Mouse (Mus musculus): ENCODE measurements around the gene Cnnm4. TPM values are rescaled to one million over a fixed set of nuclear protein-coding genes. Genes with fewer than 3 reads are reported as not detected.
A peak's percentile ranks its signal among the peaks of the same experiment; 100 is the strongest.
"Not testable (repeated sequence)": the region's sequence is repeated elsewhere in the genome, so short reads cannot be mapped to it uniquely, and the experiment has no call there.

Cnnm4 gene
- total RNA-seq, 4 experiments from 2014 or later, result 4.9 to 7.7 (median 5.1) TPM

DNA sequence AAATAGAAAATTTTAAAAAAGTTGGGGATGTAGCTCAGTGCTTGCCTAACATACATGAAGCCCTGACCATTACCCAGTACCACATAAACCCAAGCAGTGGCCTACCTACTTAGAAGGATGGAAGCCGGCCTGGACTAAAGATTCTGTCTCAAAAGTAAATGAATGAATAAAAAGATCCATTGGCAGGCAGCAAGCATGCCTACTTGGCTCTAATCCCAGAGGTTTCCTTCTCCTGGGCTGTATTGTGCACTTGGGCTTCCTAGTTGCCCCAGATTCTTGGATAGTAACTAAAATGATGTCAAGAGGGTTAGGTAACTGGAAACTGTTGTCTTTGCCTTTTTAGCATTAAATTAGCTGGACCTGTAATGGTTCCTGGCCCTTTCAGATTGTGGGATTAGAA lies 41.9 kb downstream of the Cnnm4 start:
- no peak for DNase-seq (ENCODE audit: low spot score in 2 of 2)

DNA sequence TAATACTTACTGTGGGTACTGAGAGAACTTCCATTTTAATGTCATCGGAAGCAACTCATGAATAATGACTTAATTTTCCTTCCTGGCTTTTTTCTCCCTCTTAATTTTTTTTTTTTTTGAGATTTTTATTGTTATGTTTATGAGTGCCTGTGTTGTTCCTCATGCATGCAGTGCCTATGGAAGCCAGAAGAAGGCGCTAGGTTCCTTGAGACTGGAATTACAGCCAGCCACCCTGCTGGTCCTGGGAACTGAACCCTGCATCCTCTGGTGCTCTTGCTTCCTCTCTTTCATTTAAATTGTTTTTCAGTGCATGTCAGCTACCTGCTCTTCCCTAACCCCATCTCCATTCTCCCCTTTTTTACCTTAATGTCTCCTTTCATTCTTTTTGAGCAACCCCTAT lies 42.3 kb downstream of the Cnnm4 start:
- DNase-seq (ENCODE audit: low spot score in 2 of 2), result no peak

DNA sequence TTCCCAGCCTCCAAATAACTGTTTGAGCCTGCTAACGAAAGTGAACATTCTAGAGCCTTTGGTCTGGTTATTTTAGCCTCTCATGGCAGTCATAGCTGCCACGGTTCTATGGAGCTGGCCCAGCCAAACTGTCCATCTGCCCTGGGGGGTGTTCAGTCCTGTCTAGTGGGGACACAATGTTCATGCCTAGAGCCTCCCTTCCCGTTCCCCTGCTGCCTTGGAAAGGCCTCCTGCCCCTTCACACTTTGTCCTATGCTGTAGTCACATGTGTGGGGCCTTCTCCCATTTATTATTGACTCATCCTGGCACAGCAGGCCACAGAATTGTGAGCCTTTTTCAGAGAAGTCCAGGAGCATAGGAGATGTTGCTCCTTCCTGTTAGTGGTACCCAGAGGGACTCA lies 46.8 kb downstream of the Cnnm4 start:
- DNase-seq (ENCODE audit: low spot score in 2 of 2), result no peak

DNA sequence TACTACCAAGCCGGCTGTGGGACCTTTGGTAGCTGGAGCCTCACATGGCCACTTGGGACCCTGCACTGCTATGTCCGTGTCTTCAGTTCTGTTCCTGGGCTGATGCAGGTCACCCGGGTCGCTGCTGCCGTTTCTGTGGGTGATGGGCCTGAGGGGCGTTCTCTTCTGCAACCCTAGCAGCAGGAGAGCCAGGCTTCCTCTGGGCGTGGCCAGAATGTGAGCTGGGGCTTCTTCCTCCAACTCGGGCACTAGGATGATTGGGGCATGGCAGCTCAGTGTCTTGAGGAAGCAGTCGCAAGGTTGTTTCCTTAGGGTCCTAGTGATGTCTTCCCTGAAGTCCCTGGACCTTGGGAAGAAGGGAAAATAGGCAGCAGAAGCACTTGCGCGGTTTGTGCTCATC lies 48.2 kb downstream of the Cnnm4 start:
- no peak for DNase-seq (ENCODE audit: low spot score in 2 of 2)

DNA sequence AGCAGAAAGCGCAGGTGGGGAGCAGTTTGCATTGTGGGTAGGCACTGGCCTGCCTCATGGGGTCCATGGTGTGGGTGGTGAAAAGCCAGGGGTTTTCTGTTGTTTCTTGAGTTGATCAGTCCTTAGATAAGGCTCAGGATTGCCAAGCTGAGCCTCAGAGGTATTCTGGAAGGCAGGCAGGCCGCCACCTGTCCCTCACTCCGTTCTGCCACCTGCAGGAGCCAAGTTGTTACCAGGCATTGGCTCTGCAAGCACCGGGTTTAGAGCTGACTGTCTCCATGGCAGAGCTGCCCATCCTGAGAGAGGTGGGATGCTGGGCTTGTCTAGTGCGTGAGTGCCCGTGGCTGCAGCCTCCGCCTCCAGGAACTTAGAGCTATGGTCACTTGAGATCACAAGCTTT lies 50.8 kb downstream of the Cnnm4 start:
- DNase-seq (ENCODE audit: low spot score in 2 of 2), result no peak

DNA sequence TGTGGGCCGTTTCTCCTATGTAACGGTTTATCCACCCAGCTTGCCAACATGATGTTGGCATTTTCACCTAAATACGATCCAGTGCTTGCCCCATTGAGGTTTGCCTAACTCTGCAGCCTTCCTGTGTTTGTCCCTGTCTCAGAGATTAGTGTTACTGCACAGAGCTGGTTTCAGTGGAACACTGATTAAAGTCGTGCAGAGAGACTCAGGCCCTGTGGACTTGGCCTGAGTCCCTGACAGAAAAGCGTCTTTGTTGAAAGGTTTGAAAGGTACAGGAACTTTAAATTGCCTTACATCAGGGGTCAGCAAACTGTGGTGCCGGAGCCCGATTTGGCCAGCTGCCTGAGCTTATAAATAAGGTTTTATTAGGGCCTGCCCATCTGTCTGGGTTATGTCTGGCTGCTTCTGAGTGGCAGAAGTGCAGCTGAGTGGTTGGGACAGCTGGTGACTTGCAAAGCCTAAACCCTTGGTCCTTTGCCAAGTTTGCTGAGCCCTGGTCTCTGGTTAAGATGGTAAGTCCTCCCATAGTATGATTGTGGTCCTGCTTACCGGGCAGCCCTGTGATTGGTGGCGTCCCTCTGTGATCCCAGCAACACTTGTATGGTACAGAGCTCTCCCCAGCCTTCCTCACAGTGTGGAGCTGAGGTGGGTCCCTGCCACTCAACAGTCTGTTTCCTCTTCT lies 52.1 kb downstream of the Cnnm4 start:
- DNase-seq (ENCODE audit: low spot score in 2 of 2), result peak in 1 of 2 experiments; percentile 58

DNA sequence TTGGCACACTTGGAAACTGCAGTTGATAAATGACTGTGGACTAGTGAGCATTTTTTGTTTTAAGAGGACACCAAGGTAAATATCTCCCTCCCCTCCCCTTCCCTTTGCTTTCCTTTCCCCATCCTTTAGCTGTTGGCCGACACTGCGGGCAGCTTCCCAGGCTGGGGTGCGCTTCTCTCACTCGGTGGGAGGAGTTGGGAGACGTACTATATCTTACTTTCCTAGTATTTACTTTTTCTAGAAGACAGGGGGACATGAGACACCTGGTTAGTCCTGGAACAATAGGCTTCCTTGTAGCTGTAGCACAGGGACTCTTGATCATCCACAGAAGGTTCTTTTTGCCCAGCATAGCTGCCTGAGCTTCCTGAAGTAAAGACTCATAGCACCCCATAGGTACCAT lies 52.6 kb downstream of the Cnnm4 start:
- no peak for DNase-seq (ENCODE audit: low spot score in 2 of 2)

DNA sequence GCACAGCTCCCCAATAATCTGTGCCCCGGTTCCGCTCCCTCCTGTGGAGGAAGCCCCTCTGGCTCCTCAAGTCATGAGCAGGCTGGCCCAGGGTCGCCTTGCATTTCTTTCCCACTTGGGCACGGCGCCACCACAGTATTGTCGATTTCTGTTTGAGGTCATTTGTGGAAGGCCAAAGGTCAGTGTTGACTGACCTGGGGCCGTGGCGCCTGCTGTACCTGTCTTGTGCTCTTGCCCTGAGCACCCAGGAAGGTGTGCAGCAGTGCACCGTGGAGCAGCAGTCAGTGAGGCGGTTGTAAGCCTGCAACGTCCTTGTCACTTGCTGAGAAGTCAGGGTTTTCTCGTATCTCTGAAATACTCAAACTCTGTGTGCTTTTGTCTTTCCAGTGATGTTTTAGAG lies 54.4 kb downstream of the Cnnm4 start:
- DNase-seq (ENCODE audit: low spot score in 2 of 2), result no peak

DNA sequence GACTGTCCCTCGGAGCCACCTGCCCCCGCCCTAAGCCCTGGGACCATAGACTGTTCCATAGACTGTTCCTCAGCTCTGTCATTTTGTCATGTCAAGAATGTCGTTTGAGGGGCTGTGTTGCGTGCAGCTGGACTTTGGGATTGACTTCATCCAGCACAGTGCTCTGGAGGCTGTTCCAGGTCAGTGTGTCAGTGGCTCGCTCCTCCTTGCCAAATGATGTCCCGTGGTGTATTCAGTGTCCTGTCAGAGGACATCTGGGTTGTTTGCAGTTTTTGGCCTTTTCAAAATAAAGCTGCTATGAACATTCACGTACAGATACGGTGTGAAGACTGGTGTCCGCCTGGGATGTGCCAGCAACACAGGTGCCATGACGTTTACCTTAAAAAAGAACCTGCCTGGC lies 55.5 kb downstream of the Cnnm4 start:
- DNase-seq (ENCODE audit: low spot score in 2 of 2), result no peak

DNA sequence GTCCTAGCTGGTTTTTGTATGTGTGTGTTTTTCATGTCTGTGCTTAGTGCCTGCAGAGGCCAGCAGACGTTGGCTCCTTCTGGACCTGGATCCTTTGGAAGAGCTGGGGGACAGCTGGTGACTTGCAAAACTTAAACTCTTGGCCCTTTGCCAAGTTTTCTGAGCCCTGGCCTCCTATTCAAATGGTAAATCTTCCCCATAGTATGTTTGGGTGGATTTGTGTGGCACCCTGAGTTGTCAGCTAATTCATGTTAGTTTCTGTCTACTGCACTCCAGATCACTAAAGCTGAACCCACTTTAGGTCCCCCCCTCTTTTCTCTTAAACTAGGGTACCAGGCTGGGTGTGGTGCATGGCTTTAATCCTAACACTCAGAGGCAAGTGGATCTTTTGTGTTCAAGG lies 56.9 kb downstream of the Cnnm4 start:
- DNase-seq (ENCODE audit: low spot score in 2 of 2), result no peak

DNA sequence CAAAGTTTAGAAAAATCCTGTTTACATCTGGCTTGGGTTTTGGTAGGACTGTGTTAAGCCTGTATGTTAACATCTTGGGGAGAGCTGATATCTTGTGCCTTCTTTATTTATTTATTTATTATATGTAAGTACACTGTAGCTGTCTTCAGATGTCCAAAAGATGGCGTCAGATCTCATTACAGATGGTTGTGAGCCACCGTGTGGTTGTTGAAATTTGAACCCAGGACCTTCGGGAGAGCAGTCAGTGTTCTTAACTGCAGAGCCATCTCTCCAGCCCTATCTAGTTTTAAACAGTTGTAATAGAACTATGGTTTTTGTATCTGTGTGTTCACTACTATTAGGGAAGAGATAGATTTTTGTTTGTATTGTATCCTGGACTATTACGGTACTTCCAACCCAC lies 57.9 kb downstream of the Cnnm4 start:
- no peak for DNase-seq (ENCODE audit: low spot score in 2 of 2)

DNA sequence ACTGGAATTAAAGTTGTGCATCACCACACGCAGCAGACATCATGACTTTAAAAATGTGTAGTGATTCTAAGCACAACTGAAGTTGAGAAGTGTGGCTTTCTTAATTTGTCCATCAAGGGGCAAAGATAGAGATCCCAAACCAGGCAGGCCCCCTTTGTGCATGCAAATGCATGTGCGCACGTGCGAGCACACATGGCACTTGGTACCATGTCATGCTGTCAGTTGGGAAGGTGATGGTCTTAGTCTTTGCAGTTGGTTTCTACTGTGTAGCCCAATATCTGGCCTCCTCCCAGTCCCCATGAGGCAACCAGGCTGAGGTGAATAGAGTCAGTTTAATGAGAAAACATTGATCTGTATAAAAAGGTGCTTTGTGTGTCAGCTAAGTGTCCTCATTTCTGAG lies 58.5 kb downstream of the Cnnm4 start:
- no peak for DNase-seq (ENCODE audit: low spot score in 2 of 2)

DNA sequence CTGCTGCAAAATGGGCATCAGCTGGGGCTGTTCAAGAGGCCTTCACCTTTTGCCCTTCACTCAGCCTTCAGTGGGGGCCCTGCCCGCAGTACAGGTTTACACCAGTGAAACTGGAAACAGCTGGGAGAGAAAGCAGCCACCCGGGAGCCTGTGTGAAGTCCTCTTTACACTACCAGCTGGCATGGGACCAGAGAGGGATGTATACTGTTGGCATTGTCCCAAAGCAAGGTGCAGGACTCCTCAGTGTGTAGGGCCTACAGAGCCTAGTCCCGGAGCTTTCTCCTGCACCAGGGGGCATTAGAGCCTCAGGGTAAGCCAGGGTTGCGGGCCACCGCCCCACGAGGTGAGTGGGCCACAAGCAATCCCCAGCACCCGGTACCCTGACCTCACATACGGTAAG lies 59.1 kb downstream of the Cnnm4 start:
- no peak for DNase-seq (ENCODE audit: low spot score in 2 of 2)

DNA sequence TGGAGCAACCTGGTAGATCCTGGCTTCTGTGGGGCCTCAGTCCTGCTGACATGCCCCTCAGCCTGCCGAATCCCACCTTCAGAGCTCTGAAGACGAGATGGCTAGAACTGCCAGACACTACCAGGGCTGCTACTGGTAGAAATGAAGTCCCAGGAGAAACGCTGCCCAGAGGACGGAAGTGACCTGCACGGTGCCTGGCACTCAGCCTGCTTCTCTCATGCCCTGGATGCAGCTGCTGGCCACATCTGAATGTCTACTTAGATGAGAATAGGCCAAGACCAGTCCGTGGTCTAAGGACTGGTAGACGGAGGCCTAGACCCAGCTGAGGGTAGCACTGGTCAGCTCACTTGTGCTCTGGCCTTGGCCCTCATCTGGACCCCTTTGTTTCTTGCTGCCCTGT lies 59.5 kb downstream of the Cnnm4 start:
- no peak for DNase-seq (ENCODE audit: low spot score in 2 of 2)

DNA sequence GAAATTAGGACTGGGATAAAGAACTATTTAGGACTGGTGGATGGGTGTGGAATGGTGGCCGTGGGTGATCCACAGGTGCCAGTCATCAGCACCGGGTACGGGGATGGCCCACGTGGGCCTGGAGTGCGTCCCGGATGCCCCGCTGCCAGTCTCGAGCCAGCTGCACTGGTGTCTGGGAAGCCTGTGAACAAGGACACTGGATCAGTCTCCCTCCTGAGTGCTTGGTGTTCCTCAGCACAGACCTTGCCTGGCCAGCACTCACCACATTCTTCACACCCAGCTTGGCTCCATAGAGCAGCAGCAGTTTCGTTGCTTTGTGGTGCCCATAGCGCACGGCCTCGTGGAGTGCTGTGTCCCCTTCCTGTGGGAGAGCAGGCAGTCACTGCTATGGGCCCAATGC lies 60.0 kb downstream of the Cnnm4 start:
- DNase-seq (ENCODE audit: low spot score in 2 of 2), result no peak

DNA sequence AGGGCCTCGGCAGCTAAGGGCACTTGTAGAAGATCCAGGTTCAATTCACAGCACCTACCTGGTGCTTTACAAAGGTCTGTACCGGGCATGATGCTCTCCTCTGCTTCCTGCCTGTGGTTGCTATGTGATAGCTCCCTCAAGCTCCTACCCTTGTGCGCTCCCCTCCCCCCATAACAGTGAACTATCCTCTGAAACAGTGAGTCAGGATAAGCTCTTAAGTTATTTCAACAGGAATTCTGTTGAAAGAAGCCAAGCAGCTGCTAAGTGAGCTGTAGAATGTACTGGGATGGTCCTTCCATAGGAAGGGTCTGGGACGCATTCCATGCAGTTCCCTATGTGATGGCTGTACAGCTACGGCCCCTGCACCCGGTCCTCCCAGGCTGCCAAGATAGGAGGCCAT lies 62.1 kb downstream of the Cnnm4 start:
- DNase-seq (ENCODE audit: low spot score in 2 of 2), result no peak

DNA sequence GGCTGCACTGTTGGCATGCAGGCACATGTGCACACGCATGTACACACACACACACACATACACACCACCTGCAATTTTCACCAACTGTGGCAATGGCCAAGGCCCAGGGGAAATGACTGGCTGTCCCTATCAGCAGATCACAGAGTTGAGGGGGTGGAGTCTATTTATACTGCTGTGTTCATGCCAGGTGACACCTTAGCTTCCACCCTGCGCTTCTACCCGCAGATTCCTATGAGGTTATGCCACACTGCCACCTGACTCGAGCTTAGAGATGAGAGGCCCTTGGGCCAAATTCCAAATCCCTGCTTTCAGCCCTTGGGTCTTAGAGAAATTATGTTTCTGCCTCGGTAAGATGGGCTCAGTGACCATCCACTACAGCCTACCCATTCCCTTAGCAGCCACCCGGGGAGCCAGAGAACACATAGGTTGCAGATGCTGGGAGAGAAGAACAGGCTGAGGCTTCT lies 63.2 kb downstream of the Cnnm4 start:
- DNase-seq (ENCODE audit: low spot score in 2 of 2), result peak; percentile 63 to 74

DNA sequence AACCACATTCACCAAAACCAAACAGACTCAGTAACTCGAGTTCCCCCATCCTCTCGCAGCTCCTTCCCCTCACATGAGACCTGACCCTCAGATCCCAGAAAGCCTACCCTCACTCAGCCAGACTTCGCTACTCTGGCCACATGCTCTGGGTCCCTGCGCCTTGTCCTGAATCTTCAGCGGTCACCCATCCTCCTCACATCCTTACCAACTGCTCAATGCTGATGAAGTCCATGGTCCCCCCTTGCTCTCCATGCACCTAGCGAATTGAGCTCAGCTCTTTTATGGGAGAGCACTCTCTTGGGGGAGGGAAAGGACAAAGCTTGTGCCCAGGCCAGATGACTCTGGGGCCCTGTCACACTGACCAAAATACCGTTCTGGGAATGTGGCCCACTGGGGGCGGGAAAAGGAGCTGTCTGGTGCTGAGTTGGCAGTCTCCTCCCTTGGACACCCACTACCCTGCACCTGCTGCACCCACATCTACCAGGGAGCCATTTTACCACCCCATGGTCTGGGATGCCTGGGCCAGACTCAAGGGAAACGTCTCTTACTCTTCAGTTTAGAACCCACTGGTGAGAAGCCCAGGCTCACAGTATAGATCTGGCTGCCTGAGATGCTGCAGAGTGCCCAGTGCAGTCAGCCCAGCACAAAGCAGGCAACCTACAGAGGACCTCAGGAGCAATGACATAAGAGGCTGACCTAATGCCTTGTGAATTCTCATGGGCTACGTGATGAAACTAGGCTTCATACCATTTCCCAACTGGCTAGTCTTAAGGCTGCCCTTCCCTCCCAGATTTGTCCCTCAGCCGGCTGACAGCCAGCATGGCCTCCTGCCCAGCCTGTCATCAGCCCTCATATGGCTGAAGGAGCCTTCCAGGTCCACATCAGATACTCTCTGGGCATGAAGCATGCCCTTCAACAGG lies 64.3 kb downstream of the Cnnm4 start:
- DNase-seq (ENCODE audit: low spot score in 2 of 2), result peak; percentile 84 to 90

DNA sequence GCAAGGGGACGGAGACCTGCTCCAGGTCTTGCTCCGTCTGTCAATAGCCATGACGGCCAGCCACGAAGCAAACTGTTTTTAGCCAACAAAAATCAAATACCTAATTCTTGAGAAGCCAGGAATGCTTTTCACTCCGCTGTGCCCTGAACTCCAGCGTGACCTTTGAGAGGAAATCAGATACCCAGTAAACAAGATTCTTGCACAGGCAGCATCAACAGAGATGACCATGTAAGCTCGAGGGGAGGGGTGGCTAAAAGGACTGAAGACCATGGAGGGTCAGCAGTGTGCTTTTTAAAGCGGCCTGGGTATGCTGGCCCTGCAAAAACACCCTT lies 64.9 kb downstream of the Cnnm4 start:
- no peak for DNase-seq (ENCODE audit: low spot score in 2 of 2)

DNA sequence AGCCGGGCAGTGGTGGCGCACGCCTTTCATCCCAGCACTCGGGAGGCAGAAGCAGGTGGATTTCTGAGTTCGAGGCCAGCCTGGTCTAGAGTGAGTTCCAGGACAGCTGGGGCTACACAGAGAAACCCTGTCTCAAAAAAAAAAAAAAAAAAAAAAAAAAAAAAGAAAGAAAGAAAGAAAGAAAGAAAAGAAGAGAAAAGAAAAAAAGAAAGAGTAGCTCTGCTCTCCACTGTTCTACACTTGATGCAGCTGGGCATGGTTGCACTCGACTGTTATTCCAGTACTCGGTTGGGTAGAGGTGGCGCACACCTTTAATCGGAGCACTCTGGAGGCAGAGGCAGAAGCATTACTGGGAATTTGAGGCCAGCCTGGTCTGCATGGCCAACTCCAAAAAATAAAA lies 65.4 kb downstream of the Cnnm4 start, which contains the start of gene Ankrd23:
Gene Ankrd23, minus strand, starts transcription at position 101 of the 400 bp plus-strand sequence.
- DNase-seq (ENCODE audit: low spot score in 2 of 2), result not testable (repeated sequence)

DNA sequence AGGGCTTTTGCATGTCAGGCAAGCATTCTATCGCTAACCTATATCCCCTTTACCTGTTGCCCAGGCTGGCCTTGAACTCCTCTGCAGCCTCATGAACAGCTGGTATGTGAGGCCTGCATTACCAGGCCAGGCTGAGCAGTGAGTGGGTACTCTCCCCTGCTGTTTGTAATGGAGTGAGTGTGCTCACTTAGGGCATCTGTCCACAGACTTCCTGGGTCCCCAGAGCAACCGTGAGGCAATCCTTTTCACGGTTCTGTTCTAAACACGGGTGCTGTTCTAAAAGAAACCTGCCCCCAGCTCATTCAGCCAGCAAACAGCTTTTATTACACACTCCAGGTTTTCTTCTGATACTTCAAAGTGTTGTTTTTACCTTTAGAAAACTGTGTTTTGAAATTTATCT lies 67.3 kb downstream of the Cnnm4 start:
- no peak for DNase-seq (ENCODE audit: low spot score in 2 of 2)

DNA sequence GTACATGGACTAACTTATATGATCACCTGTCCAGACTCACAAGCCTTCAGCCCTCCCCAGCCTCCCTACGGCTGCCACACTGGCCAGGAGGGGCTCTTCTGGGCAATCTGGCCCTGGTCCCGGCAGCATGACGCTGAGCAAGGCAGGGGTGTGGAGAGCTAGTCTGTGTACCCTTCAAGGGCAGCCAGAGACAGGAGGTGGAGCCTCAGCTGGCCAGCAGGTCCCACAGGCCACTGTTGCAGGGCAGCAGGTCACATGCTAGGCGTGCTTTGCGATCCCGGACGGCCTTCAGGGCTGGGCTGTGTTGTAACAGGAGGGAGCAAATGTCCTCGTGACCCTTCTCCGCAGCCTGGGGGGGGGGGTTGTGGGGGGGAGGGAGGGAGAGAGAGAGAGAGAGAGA lies 67.8 kb downstream of the Cnnm4 start, which contains the start of gene Gm42417:
Gene Gm42417, minus strand, starts transcription at position 244 of the 400 bp plus-strand sequence.
- DNase-seq (ENCODE audit: low spot score in 2 of 2), result peak; percentile 78 to 90

DNA sequence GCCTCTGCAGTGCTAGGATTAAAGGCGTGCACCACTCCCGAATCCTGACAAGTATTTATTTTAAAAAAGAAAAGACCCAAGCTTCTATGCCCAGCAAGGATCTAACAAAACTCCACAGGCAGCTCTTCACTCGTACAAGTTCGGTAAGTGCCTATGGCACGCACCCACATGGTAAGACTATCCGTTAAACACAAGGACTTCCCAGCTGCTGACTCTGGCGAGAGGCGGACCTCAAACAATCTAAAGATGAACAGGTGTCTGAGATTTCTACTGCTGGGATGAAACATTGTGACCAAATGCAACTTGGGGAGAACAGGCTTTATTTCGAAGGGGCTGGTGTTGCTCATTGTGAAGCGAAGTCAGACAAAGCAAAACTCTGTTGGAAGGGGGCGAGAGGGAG lies 68.7 kb downstream of the Cnnm4 start:
- no peak for DNase-seq (ENCODE audit: low spot score in 2 of 2)

Data from gastrocnemius, adult 8-10 months (tissue).